Mouse (Mus musculus) inflammation-experienced regulatory T-cells, adult 6 months (primary cell): Measurements from ENCODE around the gene Cox10. TPM values are rescaled to one million over a fixed set of nuclear protein-coding genes. Genes with fewer than 3 reads are reported as not detected.

ENCODE experiments used
- polyA plus RNA-seq, 3 experiments: library from polyadenylated mRNA; unstranded; fragments of 100-300 nt; shearing (Covaris generic); gene quantifications; one replicate each; pipeline ENCODE4 v1.2.1; 2017

Cox10 gene
- polyA plus RNA-seq, 3 experiments from 2014 or later: 20.2 to 26.8 (median 21.7) TPM

Other genes with a start within 250 kb of the Cox10 start
- gene Hs3st3b1, start 157.2 kb downstream of the Cox10 start, polyA plus RNA-seq: 1 to 10 TPM; 3.8 to 5.8 (median 3.8) TPM